Mouse (Mus musculus) layer of hippocampus, adult 2 months (tissue): ENCODE data around the gene Helz2. TPM values are rescaled to one million over a fixed set of nuclear protein-coding genes. Genes with fewer than 3 reads are reported as not detected.

Experiments
- DNase-seq, 2 experiments: peaks; one replicate each; pipeline ENCODE4 v3.0.0; 2022; ENCODE audit warnings: low spot score in 2 of 2
- H3K27ac ChIP-seq: fragments of 200-600 bp; 2 replicates; pipeline ENCODE4 v1.8.1; 2022
- H3K4me3 ChIP-seq: fragments of 200-600 bp; 2 replicates; pipeline ENCODE4 v1.8.1; 2022; ENCODE audit warnings: mild to moderate bottlenecking
- CTCF ChIP-seq: fragments of 200-600 bp; conservative IDR thresholded peaks from 2 replicates; pipeline ENCODE4 v1.8.1; 2022; ENCODE audit warnings: antibody characterized with exemption, mild to moderate bottlenecking, moderate library complexity
- total RNA-seq, 2 experiments: library from RNA; stranded (reverse); gene quantifications; 2 replicates each; pipeline ENCODE4 v1.2.3; 2021

The Helz2 gene
- total RNA-seq, 2 experiments from 2014 or later: 2.5 to 2.9 TPM

GRCm38 (mm10) chr2:181178471-181178870, 63.4 kb downstream of the Helz2 start:
- Histone ChIP-seq H3K27ac (no peak overlapping the region), H3K4me3 (no peak overlapping the region)
- DNase-seq: no peak
- no peak for TF ChIP-seq CTCF

GRCm38 (mm10) chr2:181178015-181178414, 63.8 kb downstream of the Helz2 start:
- TF ChIP-seq CTCF: no peak
- Histone ChIP-seq H3K4me3 (no peak overlapping the region), H3K27ac (no peak overlapping the region)
- no peak for DNase-seq

Other genes with a start within 250 kb of the Helz2 start
- gene Chrna4, start 198.5 kb downstream of the Helz2 start, total RNA-seq: 10 to 100 TPM; 14.1 to 15.7 TPM
- 100 to 1,000 TPM; 327 to 335 TPM for gene Kcnq2, start 106.7 kb downstream of the Helz2 start, total RNA-seq
- 1,000 to 10,000 TPM; 1,145 to 1,175 TPM for gene Eef1a2, start 85.0 kb downstream of the Helz2 start, total RNA-seq
- 10 to 100 TPM; 85.4 to 90.2 TPM for gene Ppdpf, start 54.8 kb downstream of the Helz2 start, total RNA-seq
- gene Ptk6, start 39.2 kb downstream of the Helz2 start, total RNA-seq: under 1 TPM in 1 of 2 experiments, not detected in 1; 0.10 TPM
- under 1 TPM; 0.12 to 0.41 TPM for gene Srms, start 28.8 kb downstream of the Helz2 start, total RNA-seq
- not detected for gene Fndc11, start 22.0 kb downstream of the Helz2 start, total RNA-seq
- gene Gmeb2, start 46.0 kb upstream of the Helz2 start, total RNA-seq: 10 to 100 TPM; 18.8 to 23.5 TPM
- 100 to 1,000 TPM; 527 to 593 TPM for gene Stmn3, start 72.5 kb upstream of the Helz2 start, total RNA-seq
- gene Rtel1, start 77.7 kb upstream of the Helz2 start, total RNA-seq: 10 to 100 TPM; 37.1 to 40.7 TPM
- gene Zgpat, start 122.9 kb upstream of the Helz2 start, total RNA-seq: 10 to 100 TPM; 78.3 to 80.7 TPM
- gene Arfrp1, start 123.4 kb upstream of the Helz2 start, total RNA-seq: 10 to 100 TPM; 43.2 to 50.1 TPM
- 10 to 100 TPM; 35.2 to 49.5 TPM for gene Lime1, start 138.1 kb upstream of the Helz2 start, total RNA-seq
- 1 to 10 TPM; 5.8 to 8.3 TPM for gene Zbtb46, start 217.4 kb upstream of the Helz2 start, total RNA-seq